Comparison of ENCODE assay signal across 8 mouse cellular contexts in genomic region chr1:93804818-93805217, GRCm38 (mm10). TPM values are rescaled to one million over a fixed set of nuclear protein-coding genes. Genes with fewer than 3 reads are reported as not detected.
DNase-seq lines count a peak whose midpoint lies in the region; ATAC-seq and TF ChIP-seq lines count a peak whose summit lies in the region.

No protein-coding gene starts in this region.

- DNase-seq in liver, adult 2 months (ENCODE audit: extremely low read depth, low read depth, low spot score): no peak
- no peak for DNase-seq in liver
- no peak for DNase-seq in forebrain, embryonic 10.5 days (ENCODE audit: extremely low spot score, low spot score)
- DNase-seq in embryo, embryonic 10 days (ENCODE audit: low spot score): no peak
- DNase-seq in gastrocnemius, postnatal 4 days (ENCODE audit: low spot score in 2 of 2): no peak
- no peak for DNase-seq in embryo, embryonic 9.5 days (ENCODE audit: extremely low spot score)

- peak overlapping the region; percentile 89 for H3K4me2 ChIP-seq in limb, embryonic 13.5 days (replicated peaks)

- H3K4me3 ChIP-seq in liver, adult 2 months (ENCODE audit: insufficient read depth, low read depth, low read length): no peak overlapping the region
- peak overlapping the region; percentile 81 for H3K4me3 ChIP-seq in forebrain, embryonic 10.5 days
- H3K4me3 ChIP-seq in limb, embryonic 13.5 days: peak overlapping the region; percentile 77
- peak overlapping the region; percentile 96; the same call in 1 of the 2 replicates for H3K4me3 ChIP-seq in small intestine, adult 2 months (ENCODE audit: low read depth, low read length)

- peaks cover 3% of the 10 kb centered on the region; the same call in 1 of the 2 replicates for H3K79me2 ChIP-seq in liver, adult 2 months (ENCODE audit: control insufficient read depth, insufficient read depth, low read length)

- no peak for ATAC-seq in limb, embryonic 13.5 days (ENCODE audit: low FRiP score, low read depth)

- no peak overlapping the region for H3K27ac ChIP-seq in liver, adult 2 months (replicated peaks; ENCODE audit: insufficient read depth, low read depth, low read length)
- H3K27ac ChIP-seq in forebrain, embryonic 10.5 days: 0 out of 2 replicates have a peak overlapping the region, but pooled peaks have one; percentile 99
- no peak overlapping the region for H3K27ac ChIP-seq in limb, embryonic 13.5 days
- H3K27ac ChIP-seq in small intestine, adult 2 months (ENCODE audit: insufficient read depth, low read depth, low read length): no peak overlapping the region

- H3K36me3 ChIP-seq in liver, adult 2 months (ENCODE audit: control insufficient read depth, insufficient read depth, low read length): peaks cover 6% of the 10 kb centered on the region; the same call in 1 of the 2 replicates
- H3K36me3 ChIP-seq in forebrain, embryonic 10.5 days (replicated peaks): peaks cover 57% of the 10 kb centered on the region
- H3K36me3 ChIP-seq in limb, embryonic 13.5 days: peaks cover 45% of the 10 kb centered on the region
- peaks cover 23% of the 10 kb centered on the region for H3K36me3 ChIP-seq in small intestine, adult 2 months (ENCODE audit: control insufficient read depth, insufficient read depth, low read length)

- 64% methylated on average over 4 of the region's 4 CpGs for WGBS in liver, adult 2 months
- 85% methylated on average over 4 of the region's 4 CpGs for WGBS in forebrain, embryonic 10.5 days
- WGBS in limb, embryonic 13.5 days: 85% methylated on average over 4 of the region's 4 CpGs
- 45% methylated on average over 4 of the region's 4 CpGs for WGBS in small intestine, adult 2 months

- H3K4me1 ChIP-seq in liver, adult 2 months (ENCODE audit: control insufficient read depth, insufficient read depth, low read length): peaks cover 9% of the 10 kb centered on the region; the same call in 1 of the 2 replicates
- peaks cover 39% of the 10 kb centered on the region for H3K4me1 ChIP-seq in forebrain, embryonic 10.5 days
- peaks cover 40% of the 10 kb centered on the region for H3K4me1 ChIP-seq in limb, embryonic 13.5 days
- peaks cover 14% of the 10 kb centered on the region; the same call in 1 of the 2 replicates for H3K4me1 ChIP-seq in small intestine, adult 2 months (ENCODE audit: control insufficient read depth, insufficient read depth, insufficient read length, low read length)

- 0 out of 2 replicates have a peak overlapping the region, but pooled peaks have one; percentile 10 for H3K9ac ChIP-seq in liver, adult 2 months (ENCODE audit: low read depth, low read length)
- H3K9ac ChIP-seq in limb, embryonic 13.5 days: no peak overlapping the region

- no peaks in the 10 kb centered on the region for H3K9me3 ChIP-seq in forebrain, embryonic 10.5 days
- H3K9me3 ChIP-seq in limb, embryonic 13.5 days: no peaks in the 10 kb centered on the region

- no peak for TF ChIP-seq CTCF in liver, adult 2 months (IDR thresholded peaks at IDR 0.05; ENCODE audit: low read depth, low read length)
- no peak for TF ChIP-seq CTCF in small intestine, adult 2 months (IDR thresholded peaks at IDR 0.05; ENCODE audit: extremely low read depth, insufficient read length, insufficient replicate concordance, low read depth, low read length)

- no peak for TF ChIP-seq POLR2A in liver, adult 2 months (IDR thresholded peaks at IDR 0.05; ENCODE audit: extremely low read depth, insufficient read depth, low read length)
- TF ChIP-seq POLR2A in small intestine, adult 2 months (IDR thresholded peaks at IDR 0.05; ENCODE audit: low read depth, low read length): no peak

- no peaks in the 10 kb centered on the region for H3K27me3 ChIP-seq in liver, adult 2 months (ENCODE audit: control insufficient read depth, insufficient read depth, low read length)
- H3K27me3 ChIP-seq in forebrain, embryonic 10.5 days (ENCODE audit: poor library complexity, severe bottlenecking): no peaks in the 10 kb centered on the region
- no peaks in the 10 kb centered on the region for H3K27me3 ChIP-seq in limb, embryonic 13.5 days
- no peaks in the 10 kb centered on the region for H3K27me3 ChIP-seq in small intestine, adult 2 months (ENCODE audit: control insufficient read depth, insufficient read depth, low read length)

RNA-seq across cellular contexts. Expression of gene Ing5, which starts 1.1 kb away (rescaled TPM):
- total RNA-seq in liver, adult 2 months (2014; rRNA removed): 4.4 and 5.5 TPM in 2 replicates
- polyA plus RNA-seq in liver, adult 2 months (2012; rRNA removed): 2.2 and 2.7 TPM in 2 replicates
- 30.7 and 32.9 TPM in 2 replicates for polyA plus RNA-seq in forebrain, embryonic 10.5 days (2016; fragmentation: Nextera tagmentation; extraction: Ambion mirVana)
- 15.1 and 15.6 TPM in 2 replicates for polyA plus RNA-seq in limb, embryonic 13.5 days (2015; fragmentation: Nextera tagmentation; extraction: Ambion mirVana)
- polyA plus RNA-seq in small intestine, adult 2 months (2012; rRNA removed): 1.4 and 2.9 TPM in 2 replicates
- 1 to 10 TPM; 6.5 to 7.9 TPM for total RNA-seq in gastrocnemius, postnatal 4 days (2021)

RNA-seq across cellular contexts. Expression of gene Dtymk, which starts 3.1 kb away (rescaled TPM):
- 26.3 and 27.7 TPM in 2 replicates for total RNA-seq in liver, adult 2 months (2014; rRNA removed)
- 18.7 and 28.4 TPM in 2 replicates for polyA plus RNA-seq in liver, adult 2 months (2012; rRNA removed)
- polyA plus RNA-seq in forebrain, embryonic 10.5 days (2016; fragmentation: Nextera tagmentation; extraction: Ambion mirVana): 278 and 306 TPM in 2 replicates
- polyA plus RNA-seq in limb, embryonic 13.5 days (2015; fragmentation: Nextera tagmentation; extraction: Ambion mirVana): 251 and 255 TPM in 2 replicates
- 10.2 and 14.5 TPM in 2 replicates for polyA plus RNA-seq in small intestine, adult 2 months (2012; rRNA removed)
- total RNA-seq in gastrocnemius, postnatal 4 days (2021): 10 to 100 TPM; 64.3 to 65.5 TPM

RNA-seq across cellular contexts. Expression of gene D2hgdh, which starts 19.9 kb away (rescaled TPM):
- 23.4 and 24.8 TPM in 2 replicates for total RNA-seq in liver, adult 2 months (2014; rRNA removed)
- polyA plus RNA-seq in liver, adult 2 months (2012; rRNA removed): 26.1 and 27.8 TPM in 2 replicates
- 13.3 and 16.0 TPM in 2 replicates for polyA plus RNA-seq in forebrain, embryonic 10.5 days (2016; fragmentation: Nextera tagmentation; extraction: Ambion mirVana)
- polyA plus RNA-seq in limb, embryonic 13.5 days (2015; fragmentation: Nextera tagmentation; extraction: Ambion mirVana): 17.3 and 18.4 TPM in 2 replicates
- polyA plus RNA-seq in small intestine, adult 2 months (2012; rRNA removed): 12.2 and 16.9 TPM in 2 replicates
- total RNA-seq in gastrocnemius, postnatal 4 days (2021): 10 to 100 TPM; 19.6 to 24.0 TPM

RNA-seq across cellular contexts. Expression of gene Thap4, which starts 50.2 kb away (rescaled TPM):
- total RNA-seq in liver, adult 2 months (2014; rRNA removed): 10.0 and 13.6 TPM in 2 replicates
- polyA plus RNA-seq in liver, adult 2 months (2012; rRNA removed): 17.5 TPM in 2 replicates
- polyA plus RNA-seq in forebrain, embryonic 10.5 days (2016; fragmentation: Nextera tagmentation; extraction: Ambion mirVana): 48.2 and 48.8 TPM in 2 replicates
- 54.4 and 55.2 TPM in 2 replicates for polyA plus RNA-seq in limb, embryonic 13.5 days (2015; fragmentation: Nextera tagmentation; extraction: Ambion mirVana)
- polyA plus RNA-seq in small intestine, adult 2 months (2012; rRNA removed): 46.0 and 63.0 TPM in 2 replicates
- 10 to 100 TPM; 44.2 to 45.4 TPM for total RNA-seq in gastrocnemius, postnatal 4 days (2021)

RNA-seq across cellular contexts. Expression of gene Atg4b, which starts 53.5 kb away (rescaled TPM):
- 18.7 and 20.0 TPM in 2 replicates for total RNA-seq in liver, adult 2 months (2014; rRNA removed)
- 27.8 and 29.1 TPM in 2 replicates for polyA plus RNA-seq in liver, adult 2 months (2012; rRNA removed)
- polyA plus RNA-seq in forebrain, embryonic 10.5 days (2016; fragmentation: Nextera tagmentation; extraction: Ambion mirVana): 82.4 and 90.2 TPM in 2 replicates
- 88.0 and 99.4 TPM in 2 replicates for polyA plus RNA-seq in limb, embryonic 13.5 days (2015; fragmentation: Nextera tagmentation; extraction: Ambion mirVana)
- polyA plus RNA-seq in small intestine, adult 2 months (2012; rRNA removed): 28.1 and 44.7 TPM in 2 replicates
- 10 to 100 TPM; 41.7 to 46.7 TPM for total RNA-seq in gastrocnemius, postnatal 4 days (2021)
